Mouse (Mus musculus) cerebellum, adult 9-11 months (tissue): ENCODE data around the gene H3f3b.

ENCODE experiments used
- DNase-seq: peaks from one replicate; pipeline ENCODE4 v3.0.0; 2022

The H3f3b gene

DNA sequence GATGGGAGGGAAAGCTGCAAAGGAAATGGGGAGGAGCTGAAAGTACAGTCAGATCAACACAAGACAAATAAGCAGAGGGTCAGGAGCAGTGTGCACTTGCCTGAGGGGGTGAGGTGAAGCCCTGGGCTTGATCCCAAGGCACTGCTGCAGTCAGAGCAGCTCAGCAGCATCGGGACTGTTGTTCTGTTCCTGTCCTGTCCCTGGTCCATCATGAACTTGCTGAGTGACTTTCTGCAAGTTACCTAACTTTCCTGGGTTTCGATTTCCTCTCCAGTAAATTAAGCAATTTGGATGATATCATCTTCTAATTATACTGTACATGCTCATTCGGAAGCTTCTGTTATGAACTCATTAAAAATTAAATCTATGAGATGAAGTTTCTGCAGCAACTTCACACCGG is at the start of gene H3f3b:
Gene H3f3b, minus strand, starts transcription at position 207 of the 400 bp plus-strand sequence.
- no peak for DNase-seq

DNA sequence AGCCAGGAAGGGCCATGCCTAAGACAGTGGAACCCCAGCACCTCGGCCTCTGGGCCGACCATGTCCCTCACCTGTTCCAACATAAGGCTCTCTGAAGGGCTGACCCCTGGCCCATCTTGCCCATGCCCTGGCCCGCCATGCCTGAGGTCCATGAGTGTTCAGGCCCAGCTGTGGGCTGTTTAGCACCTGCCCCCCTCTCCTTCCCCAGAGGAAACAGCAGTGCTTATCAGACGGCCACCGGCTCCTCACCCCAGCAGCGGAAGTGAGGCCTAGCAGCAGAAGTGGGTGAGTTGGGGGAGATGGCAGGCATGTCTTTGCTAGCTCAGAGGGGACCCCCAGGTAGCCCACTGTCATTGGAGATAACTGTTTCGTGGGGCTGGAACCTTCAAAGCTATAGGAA is 49.1 kb upstream of the H3f3b start:
- DNase-seq, result peak; percentile 37

DNA sequence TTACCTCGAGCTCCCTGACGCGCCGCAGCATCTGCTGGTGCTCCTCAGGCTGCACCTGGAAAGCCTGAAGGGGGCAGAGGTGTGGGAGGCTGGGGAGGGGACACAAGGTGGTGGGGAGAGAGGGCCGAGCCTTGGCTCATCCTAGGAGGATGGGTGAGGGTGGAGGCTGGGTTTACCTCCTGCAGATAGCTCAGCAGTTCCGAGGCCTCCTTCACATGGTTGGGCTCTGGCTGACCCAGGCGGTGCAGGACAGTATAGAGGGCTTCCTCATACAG is 48.4 kb upstream of the H3f3b start:
- DNase-seq, result peak; percentile 38

DNA sequence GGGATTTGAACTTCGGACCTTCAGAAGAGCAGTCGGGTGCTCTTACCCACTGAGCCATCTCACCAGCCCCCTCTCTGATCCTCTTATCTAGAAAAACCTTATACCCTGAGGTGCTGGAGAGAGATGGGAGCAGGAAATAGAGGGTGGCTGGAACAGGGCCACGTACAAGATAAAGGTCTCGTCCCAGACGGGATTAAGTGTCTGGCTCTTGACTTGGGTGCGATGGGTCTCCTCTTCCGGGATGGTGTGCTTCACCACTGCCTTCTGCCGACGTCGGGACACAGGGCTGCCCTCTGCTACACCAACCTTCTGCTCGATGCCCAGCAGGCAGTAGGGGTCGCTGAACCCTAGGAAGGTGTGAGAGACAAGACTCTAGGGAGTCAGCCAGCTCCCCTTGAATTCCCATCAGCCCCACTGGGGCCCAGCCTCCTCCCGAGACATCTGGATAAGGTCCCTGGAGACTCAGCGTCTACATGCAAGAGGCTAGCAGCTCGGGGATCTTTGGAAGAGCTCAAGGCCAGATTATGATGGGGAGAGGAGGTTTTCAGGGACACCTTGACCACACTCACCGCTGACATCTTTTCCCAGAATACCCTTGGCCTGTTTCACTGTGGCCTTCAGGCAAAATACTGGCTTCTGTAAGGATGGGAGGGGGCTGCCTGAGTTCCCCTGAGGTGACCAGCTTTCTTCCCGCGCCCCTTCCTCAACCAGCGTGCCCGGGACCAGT is 47.9 kb upstream of the H3f3b start:
- peak; percentile 43 for DNase-seq

DNA sequence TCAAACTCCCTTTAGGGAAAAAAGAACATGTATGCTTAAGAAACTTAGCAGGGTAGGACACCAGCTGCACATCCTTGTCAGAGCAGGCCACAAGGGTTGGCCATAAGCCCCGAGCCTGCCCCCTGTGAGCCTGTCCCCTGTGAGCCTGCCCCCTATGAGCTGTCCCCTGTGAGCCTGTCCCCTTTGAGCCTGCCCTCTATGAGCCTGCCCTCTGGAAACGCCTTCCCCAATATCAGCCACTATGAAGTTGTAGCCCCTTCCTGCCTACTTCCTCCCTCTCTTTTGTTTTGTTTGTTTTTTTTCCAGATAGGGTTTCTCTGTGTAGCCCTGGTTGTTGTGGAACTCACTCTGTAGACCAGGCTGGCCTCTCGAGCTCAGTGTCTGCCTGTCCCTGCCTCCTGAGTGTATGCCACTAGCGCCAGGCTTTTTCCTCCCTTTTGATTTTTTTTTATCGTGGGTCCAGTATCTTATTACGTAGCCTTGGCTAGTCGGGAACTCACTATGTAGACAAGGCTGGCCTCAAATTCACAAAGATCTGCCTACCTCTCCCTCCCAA is 46.8 kb upstream of the H3f3b start:
- DNase-seq, result no peak

DNA sequence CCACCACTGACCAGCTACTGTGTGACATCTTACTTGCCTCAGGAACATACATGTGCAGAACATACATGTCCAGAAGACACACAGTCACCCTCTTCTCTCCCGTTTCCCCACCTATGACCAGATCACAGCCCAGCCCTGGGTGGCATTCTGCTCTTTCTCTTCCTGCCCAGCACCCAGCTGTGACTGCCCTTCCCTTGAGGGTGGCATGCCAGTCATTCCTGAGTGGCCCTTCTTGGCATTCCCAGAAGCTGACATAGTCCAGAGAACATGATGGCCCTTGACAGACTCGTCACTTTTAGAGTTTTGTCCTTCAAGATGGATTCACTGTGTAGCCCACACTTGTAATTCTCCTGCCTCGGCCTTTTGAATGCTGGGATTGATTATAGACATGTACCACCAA is 44.8 kb upstream of the H3f3b start:
- DNase-seq, result peak; percentile 22

DNA sequence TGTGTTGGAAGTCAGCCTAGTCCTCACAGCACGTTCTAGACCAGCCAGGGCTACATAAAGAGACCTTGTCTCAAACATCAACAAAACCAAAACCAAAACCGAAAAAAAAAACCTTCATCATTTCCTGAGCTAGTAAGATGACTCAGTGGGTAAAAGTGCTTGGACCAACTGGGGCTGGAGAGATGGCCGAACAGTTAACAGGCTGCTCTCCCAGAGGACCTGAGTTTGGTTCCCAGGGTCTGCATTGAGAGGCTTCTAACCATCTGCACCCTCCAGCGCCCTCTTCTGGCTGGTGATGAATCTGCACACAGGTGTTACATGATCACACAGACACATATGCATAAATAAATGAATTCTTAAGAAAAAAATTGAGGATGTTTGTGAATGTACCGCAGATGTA is 43.7 kb upstream of the H3f3b start:
- peak; percentile 46 for DNase-seq

DNA sequence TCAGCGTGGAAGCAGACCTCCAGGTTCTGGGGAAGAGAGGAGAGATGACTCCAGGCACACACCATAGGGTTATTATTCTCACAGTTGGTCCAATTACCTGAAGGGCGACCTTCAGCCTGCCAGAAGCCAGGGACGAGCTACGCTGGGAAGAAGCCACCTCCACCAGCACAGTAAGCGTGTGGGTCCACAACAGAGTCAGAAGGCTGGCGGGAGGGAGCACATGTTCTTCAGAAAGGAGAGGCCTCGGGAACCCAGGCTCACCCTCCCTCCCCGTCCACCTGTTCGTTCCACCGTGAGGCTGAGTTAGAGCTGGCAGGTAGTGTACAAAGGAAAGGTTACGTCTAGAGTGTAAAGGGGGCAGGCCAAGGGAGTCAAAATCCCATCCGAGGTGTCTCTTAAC is 37.6 kb upstream of the H3f3b start:
- peak; percentile 70 for DNase-seq

DNA sequence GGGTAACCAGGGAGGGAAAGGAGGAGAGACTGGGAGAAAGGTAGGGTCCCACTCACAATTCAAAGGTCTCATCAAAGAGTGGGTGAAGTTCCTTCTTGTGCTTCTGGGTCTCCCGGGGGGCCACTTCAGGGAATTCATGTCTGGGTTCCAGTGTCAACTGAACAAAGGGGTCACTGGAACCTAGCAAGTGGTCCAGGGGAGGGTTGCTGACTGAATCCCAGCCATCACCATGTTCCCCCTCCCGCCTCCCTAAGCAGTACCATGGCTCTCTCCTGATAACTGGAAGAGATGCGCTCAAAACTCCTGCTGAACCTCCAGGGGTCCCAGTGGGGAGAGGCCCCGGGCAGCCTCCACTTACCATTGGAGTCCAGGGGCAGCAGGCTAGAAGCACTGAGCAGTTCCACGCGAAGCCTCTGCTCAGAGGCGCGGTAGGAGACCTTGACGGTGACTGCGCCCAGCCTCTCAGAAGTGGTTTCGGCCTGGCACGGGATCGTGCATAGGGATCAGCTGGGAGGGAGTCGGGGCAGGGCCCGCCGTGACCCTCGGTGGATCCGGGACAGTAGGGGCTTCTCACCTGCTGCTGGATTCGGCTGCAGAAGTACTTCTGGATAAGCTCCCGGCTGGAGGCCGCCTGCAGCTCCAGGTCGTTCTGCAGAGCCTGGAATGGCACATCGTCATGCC is 36.6 kb upstream of the H3f3b start:
- peak; percentile 76 for DNase-seq

DNA sequence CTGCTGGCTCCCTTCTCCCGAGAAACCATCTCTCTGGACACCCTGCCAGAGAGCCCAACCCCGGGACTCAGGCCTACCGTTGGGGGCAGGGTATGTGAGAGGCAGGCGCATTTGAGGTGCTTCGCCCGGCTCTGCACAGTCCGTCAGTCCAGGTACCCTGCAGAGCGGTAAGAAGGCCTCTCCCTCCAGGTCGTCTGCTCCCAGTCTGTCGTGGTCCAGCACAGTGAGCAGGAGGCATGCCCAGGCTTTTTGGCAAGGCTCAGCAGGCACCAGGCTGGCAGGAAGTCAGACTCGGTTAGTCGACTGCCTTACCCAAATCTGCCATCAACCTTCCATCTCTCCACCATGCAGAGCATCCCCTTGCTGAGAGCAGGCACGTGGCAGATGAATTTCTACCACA is 35.8 kb upstream of the H3f3b start:
- peak; percentile 99 for DNase-seq

DNA sequence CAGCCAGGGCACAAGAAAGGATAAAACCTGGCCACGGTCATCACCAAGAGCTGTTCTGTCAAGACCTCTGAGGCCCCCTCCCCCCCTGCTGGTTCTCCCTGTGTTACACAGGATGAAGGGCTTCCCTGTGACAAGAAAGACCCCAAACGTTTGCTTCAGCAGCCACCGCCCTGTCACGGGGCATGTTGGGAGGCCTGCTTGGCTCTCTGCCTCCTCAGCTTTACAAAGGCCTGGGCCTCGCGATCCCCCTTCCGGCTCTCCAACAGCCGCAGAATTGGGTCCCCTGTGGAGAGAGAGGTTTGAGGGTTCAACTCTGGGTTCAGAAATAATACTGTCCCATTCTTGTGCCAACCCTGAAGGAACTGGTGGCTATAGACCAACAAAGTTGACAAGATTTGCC is 34.8 kb upstream of the H3f3b start:
- peak; percentile 84 for DNase-seq

DNA sequence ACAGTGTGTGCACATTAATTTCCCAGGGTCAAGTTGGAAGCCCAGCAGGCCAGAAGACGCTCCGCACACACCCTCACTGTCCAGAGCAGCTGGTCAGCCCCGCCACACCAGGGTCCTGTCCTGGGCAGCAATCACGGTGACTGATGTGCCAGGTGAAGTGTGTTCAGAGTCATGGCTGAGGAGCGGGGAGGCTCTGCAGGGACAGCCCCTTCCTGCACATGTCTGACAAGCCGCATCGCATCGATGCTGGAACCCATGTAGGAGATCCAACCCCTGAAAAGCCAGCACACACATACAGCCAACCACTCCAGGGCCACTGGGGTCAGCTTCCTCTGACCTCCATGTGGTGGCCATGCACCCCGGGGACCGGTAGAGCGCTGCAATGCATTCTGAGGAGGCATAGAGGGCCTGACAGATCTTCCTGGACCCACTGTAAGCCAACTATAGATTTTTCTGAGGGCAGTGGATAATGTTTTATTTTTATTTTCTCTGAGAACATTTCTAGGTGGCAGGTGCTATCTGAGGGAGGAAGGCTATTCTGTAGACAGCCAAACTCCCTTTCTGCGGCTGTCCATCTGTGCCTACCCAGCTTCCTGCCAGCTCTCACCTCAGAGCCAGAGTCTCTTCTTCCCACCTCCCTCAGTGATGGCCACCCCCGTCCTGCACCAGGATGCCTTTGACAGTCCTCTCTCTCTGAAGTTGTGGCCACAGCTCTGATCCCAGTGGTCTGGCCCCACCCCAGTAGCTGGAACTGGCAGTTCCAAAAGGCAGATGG is 34.1 kb upstream of the H3f3b start:
- peak; percentile 93 for DNase-seq

DNA sequence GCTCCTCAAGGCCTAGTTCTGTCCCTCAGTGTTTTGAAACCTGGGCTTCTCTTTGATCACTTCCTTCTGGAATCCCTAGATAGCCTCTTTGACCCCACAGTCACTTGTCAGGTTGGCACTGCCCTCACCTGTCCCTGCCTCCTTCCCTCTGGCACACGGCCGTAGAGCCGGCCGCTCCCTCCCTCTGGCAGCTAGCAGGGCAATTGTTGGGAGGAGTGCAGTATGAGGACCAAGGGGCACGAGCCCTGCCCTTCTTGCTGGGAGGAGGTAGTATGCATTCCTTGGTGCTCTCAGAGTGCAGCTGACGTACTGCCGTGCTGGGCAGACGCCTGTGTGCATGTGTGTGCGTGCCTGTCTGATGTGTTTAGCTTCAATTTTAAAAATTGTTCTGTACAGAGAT is 32.8 kb upstream of the H3f3b start:
- DNase-seq, result peak; percentile 79

DNA sequence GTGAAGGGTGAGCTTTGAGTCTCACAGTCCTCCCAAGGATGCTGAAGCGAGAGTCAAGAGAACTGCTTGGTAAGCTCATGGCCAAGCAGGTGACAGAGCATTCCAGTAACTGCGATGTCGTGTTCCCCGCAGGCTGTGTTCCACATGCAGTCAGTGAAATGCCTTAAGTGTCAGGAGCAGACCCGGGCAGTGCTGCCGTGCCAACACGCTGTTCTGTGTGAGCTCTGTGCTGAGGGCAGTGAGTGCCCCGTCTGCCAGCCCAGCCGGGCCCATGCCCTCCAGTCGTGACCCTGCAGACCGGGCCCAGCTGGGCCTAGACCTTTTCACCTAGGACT is 31.9 kb upstream of the H3f3b start:
- peak; percentile 66 for DNase-seq

DNA sequence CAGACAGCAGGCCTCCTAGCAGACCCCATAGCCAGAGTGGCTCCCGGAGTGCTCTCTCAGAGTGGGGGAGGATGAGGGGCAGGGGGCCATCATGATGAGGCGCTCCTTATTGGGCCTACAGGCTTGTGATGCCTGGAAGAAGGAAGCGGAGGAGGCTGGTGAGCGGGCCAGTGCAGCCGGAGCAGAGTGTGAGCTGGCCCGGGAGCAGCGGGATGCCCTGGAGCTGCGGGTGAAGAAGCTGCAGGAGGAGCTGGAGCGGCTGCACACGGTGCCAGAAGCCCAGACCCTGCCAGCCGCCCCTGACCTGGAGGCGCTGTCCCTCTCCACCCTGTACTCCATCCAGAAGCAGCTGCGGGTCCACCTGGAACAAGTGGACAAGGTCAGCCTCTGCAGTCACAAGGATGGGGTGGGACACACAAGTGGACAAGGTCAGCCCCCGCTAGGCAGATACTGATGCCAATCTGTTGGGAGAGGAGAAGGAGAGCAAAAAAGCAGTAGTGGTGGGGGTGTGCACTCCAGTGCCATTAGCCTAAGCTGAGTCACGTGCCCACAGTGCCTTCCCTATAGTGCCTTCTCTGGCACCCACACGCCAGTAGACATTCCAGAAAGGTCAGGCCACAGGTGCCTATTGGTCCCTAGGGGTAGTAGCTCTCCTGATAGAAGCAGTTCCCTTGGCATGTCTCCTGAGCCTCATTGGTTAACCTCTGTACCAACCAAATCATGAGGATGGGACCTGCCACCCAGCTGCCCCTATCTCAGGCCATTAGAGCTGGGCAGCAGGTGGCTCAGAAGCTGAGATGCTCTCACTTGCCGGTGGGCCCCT is 31.3 kb upstream of the H3f3b start:
- DNase-seq, result peak; percentile 66

DNA sequence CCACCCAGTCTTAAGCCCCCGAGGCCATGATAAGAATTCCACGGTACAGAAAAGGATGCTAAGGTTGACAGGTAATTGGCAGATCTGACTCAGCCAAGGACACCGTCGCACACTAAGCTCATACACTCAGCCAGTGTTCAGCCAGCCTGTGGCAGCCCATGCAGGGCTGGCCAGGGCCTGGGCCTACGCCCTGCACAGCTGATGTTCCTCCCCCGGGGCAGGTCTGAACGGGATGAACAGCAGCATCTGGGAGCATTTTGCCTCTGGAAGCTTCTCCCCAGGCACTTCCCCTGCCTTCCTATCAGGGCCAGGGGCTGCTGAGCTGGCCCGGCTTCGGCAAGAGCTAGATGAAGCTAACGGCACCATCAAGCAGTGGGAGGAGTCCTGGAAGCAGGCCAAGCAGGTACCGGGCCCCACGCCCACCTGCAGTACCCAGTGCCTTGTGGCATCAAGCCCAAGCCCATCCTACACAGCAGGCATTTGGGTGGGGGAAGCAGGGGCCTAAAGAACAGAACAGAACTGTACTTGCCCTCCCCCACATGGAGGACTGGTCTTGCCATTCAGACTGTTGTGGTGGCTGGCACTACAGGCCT is 30.4 kb upstream of the H3f3b start:
- DNase-seq, result peak; percentile 70

DNA sequence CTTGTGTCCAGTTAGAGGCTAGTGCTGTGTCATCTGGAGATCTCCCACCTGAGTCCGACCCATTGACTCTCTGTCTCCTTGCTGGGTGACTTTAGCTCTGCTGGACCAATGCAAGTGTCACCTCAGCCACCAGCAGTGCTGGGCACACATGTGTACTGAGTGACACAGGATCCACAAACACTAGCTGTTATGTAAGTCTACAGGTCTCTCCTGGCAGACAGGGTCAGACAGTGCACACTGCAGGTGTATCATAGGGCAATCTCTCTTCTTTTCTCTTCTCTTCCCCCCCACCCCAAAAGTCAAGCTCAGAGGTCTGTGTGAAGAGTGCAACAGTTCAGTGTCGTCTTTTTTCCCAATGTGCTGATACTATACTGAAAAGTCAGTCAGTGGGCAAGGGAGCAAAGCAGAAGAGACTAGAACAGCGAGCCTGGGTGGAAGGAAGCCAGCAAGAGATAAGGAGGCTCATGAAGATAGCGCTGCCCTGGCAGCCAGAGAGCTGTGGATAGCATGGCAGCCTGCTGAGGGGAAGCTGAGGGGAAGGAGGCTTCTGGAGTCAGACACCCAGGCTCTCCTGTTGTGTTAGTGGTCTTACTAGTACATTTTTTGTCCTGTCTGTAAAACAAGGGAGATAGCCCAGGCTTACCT is 29.6 kb upstream of the H3f3b start:
- peak; percentile 52 for DNase-seq

DNA sequence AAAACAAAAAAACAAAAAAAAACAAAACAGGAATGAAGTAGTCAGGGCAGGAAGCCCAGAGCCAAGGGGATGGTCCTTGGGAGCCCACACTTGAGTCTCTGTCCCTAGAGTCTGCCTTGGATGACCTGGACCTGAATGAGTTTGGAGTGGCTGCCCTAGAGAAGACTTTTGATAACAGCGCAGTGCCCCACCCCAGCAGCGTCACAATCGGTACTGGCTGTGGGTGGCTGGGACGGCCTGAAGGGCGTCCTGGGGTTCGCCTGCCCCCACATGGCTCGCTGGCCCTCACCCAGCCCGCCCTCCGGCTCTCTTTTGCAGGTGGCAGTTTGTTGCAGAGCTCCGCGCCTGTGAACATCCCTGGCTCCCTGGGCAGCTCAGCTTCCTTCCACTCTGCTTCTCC is 28.1 kb upstream of the H3f3b start:
- no peak for DNase-seq

DNA sequence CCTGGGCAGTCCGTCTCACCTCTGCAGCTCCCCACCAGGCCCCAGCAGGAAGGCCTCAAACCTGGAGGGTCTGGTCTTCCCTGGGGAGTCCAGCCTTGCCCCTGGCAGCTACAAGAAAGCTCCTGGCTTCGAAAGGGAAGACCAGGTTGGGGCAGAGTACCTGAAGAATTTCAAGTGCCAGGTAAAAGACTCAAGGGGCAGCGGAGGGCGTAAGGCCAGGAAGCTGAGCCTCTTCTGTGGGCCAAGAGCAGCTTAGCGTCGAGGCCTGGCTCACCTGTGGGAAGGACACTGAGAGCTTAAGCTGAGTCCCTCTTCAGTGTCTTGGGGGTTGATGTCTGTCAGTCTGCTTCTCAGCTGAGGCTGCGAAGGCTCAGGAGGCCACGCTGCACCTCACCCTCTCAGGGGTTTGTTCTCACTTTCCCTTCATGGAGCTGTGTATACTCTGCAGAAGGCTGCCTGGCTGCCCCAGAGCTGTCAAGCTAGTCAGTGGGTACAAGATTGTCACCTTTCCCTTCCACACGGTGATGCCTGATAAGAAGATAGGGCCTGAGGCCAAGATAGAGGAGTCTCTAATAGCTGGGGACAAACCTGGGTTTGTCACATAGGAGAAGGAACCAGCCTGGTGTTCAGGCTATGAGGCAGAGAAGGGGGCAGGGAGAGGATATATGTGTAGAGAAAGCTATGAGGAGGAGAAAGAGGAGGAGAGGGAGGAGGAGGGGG is 25.9 kb upstream of the H3f3b start:
- no peak for DNase-seq

DNA sequence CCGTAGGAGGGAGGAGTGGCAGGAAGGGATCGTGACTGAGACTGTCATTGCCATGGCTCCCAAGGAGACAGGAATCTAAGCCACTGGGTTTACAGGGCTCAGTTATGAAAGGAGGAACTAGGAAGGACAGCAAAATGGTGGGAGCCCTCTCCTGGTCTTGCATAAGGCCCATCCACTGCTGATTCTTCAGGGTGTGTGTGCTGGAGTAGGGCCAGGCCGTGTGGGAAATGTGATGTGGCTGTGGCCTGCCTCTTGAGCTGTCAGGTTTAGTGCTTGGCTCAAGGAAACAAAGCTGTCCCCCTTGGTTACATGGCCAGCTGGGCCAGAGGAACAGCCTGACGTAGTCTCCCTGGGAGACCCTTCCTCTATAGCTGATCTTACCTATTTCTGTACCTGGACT is 22.4 kb upstream of the H3f3b start:
- no peak for DNase-seq

DNA sequence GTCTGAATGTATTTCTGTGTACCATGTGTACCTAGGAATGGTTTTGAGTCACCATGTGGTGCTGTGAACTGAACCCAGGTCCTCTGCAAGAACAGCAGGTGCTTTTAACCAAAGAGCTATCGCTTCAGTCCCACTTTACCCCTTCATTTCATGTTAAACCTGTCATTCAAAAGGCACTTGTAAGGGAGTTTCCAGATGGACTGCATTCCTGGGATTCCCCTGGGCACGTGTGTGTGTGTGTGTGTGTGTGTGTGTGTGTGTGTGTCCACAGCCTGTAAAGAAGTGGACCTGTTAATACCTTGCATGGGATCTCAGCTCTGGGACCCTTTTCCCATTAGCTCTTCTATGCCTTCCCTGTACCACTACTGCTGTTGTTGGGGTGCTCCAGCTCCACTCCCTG is 21.8 kb upstream of the H3f3b start:
- DNase-seq, result no peak

DNA sequence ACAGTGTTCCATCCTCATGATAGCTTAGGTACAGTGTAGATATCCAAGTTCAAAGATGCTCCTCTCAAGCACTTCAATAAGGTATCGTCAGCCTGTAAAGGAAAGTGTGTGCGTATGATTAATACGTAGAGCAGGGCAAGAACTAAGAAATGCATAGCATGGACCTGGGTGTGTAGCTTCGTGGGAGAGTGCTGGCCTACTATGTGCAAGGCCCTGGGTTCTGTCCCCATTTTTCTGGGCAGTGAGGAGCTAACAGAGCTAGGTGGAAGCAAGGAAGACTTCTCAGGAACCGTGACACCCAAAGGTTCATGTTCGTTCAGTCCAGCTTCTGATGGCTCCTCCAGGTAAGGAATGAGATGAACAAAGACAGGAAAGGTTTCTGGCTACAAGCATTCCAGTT is 17.4 kb upstream of the H3f3b start:
- DNase-seq, result no peak
